Mouse (Mus musculus): ENCODE results near the gene Fyn.

Fyn gene

DNA sequence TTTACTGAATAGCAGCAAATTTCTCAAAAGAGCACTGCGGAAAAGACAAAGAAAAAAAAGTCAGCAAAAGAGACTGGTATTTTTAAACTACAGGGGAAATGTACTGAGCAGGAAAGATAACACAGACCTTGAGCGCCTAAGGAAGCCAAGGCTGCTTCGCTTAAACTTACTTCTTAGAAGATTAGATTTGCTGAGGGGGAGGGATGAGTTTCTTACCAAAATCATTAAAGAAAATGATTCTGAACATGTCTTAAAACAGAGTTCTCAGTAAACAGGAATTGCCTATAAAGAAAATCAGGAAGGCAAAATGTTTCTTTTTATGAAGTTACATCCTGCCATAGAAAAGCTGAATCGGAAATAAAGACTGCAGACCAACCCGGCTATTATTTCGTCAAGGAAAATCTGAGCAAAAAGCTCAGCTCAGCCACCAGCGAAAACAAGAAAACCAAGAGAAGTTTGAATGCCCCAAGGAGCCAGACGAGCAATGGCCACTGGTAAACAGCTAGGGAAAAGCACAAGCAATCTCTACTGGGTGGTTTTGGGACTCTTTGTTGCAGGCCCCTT is at the start of gene Fyn:
Fyn (plus strand) TSS at position 284 of the 564 bp plus-strand sequence.
- in situ Hi-C loops (cut with MboI), result no loop called here

DNA sequence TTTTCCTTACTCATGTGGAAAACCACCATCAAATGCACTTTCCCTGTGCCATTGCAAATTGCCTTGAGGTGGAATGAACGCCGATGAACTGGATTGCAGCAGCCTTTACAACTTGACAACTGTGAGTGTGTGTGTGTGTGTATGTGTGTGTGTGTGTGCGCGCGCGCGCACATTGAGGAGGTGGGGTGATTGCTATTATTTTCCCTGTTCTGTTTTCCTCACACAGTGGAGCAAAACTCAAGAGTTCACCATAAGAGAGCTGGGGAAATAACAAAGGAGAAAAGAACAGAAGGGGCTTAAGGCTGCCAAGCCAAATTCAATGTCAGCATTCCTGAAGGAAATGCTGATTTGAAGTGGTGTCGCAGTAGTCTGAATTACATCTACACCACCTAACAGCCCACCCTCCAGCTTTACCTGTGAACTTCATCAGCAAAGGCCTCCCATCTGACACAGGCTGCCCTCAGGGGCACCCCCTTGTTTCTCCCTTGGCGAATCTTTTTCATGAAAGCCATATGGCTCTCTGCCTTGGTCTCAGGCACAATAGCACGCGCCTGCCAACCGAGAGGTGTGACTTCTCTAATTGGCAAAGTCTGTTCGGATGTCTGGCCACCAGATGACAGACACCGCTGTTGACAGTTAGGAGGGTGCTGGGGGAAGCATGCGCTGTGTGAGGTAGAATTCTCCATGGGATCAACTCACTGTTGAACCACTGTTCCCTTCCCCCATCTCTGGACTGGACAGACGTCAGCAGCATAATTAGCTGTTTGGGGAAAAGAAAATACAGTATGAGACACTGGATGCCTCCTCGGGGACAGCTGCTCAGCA is 47.6 kb upstream of the Fyn start:
- in situ Hi-C loops (cut with MboI), result no loop called here

DNA sequence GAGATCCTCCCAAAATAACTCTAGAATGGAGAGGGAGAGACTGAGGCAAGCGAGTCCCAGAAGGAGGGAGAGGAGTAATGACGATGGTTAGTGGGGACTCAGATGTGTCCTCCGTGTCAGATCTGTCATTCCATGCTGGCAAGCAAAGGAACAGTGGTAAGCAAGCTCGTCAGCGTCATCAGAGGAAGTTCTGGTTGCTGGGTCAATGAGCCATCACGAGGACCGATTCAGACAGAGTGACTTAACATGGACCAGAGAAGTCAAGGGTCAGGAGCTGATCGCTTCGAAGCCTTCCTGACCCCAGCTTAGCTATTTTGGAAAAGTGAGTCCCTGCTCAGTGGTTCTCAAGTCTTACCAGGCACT is 47.1 kb upstream of the Fyn start:
- in situ Hi-C loops (cut with MboI), result no loop called here

DNA sequence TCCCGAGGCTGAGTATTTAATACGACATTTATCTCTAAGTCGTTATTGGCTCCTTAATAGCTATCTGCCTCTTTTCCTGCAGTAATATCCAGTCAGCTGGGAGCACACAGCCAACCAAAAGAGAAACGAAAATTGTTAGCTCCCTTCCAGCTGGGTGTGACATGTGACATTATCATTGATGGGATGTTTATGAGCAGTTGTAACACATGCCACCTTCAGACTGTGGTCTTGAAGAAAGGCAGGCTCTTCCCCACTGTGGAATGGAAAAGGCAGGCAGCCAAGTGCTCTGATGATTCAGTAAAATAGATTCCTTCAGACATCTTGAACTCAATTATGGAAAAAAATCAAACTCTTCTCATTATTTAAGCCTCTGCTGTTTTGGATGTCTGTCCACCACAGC is 46.5 kb upstream of the Fyn start:
- in situ Hi-C loops (cut with MboI), result no loop called here

DNA sequence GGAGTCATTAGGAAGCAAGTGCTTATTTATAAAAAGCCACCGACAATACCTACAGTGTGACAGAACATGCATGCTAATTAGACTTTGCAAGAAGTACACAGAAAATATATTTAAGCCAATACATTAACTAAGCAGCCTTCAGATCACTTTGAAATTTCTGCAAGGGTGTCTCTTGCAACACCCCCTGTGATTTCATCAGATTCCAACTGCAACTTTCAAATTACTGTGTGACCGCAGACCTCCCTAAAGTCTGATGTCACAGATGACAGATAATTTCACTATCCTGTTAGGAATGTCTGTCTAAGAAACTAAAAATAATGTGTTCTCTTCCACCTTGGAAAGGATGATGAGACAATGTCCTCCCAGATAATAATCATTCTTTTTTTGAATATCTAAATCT is 44.4 kb upstream of the Fyn start:
- in situ Hi-C loops (cut with MboI), result no loop called here

DNA sequence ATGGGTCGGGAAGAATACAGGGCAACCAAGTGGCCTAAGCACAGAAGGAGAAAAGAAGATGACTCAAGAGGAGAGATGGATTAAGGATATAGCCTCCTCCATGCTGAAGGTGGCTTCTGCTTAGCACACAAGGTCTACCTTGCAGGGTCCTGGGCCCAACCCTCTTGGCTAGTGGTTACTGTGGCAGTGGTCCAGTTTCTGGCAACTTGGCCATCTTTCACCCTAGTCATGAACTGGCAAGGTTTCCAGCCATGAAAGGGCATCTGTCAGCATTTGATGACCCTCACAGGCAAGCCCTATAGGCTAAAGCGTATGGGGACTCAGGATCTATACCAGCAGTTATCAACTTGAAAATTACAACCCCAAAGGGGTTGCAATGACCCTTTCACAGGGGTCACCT is 40.0 kb upstream of the Fyn start:
- in situ Hi-C loops (cut with MboI), result no loop called here

DNA sequence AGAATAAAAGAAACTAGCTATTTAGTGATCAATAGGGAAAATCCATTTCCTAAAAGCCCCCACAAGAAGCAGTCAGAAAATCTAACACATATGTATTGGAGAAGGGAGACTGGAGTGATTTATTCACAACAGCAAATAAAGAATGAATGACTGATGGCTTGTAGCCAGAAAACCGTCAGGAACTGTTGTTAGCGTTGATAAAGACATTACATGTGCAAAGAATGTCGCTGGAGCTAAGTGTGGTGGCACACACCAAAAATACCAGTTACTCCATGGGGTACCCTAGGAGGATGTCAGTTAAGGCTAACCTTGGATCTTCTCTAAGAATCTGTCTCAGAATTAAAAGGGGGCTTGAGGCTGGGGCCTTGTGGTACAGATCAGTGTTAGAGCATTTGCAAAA is 34.3 kb upstream of the Fyn start:
- in situ Hi-C loops (cut with MboI), result no loop called here

DNA sequence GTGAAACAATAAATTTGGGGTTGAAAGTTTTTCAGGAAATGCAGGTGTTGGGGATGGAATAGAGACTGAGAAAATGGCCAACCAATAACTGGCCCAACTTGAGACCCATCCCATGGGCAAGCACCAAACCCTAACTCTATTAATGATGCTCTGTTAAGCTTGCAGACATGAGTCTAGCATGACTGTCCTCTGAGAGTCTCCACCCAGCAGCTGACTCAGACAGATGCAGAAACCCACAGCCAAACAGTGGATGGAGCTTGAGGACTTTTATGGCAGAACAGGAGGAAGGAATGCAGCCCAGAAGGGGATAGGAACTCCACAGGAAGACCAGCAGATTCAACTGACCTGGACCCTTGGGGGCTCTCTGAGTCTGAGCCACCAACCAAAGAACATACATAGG is 32.8 kb upstream of the Fyn start:
- in situ Hi-C loops (cut with MboI), result no loop called here

DNA sequence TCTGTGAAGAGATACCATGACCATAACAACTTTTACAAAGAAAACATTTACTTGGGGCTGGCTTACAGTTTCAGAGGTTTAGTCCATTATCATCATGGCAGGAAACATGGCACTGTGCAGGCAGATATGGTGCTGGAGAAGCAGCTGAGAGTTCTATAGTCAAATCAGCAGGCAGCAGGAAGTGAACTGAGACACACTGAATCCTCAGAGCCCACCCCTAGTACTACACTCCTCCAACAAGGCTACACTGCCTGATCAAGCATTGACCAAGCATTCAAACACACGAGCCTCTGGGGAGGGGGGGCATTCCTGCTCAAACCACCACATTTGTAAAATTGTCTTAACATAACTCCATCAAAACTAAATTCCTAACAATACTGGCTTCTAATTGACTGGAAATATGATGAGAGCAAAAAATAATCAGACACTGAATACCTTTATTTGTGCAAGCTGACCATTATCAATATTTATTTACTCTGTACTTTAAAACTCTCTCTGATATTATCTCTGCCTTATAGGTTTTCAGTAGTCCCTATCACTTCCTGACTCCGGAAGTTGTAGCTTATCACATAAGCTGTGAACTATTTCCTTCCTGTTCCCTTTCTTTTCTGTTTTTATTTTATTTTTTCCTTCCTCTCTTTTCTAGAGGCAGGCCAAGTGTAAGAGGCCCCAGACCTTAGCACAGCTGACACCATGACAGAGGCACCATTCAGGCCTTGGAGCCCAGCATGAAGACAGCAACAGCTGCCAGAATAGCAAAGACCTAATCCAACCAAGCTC is 29.3 kb upstream of the Fyn start:
- in situ Hi-C loops (cut with MboI), result no loop called here

DNA sequence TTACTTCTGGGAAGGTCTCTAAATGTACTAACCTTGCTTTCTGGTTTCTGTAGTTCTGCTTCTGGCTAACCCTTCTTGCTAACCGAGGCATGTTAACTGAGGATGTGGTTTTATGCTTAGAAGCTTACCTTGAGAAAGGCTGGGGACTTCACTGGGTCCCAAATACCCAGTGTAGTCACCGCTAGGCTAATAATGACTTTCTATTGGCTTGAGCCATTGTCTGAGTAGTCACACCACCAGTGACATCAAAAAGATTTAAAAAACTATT is 28.8 kb upstream of the Fyn start:
- in situ Hi-C loops (cut with MboI), result no loop called here

DNA sequence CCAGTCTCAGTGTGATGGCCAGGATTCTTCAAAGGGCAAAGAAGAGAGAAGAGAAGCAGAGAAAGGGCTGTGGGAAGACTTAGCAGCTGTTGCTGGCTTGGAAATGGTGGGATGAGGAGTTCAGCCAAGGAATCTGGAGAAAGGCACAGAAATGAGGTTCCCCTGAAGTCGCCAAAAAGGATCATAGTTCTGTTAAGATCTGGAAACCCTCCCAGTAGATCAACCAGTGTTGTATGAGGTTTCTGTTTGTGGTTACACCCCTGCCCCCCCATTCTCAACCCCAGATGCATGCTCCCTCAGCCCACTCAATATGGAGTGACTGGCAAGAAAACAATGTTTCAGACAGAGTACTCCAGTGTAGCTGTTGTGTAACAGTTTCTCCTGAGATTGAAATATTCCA is 25.1 kb upstream of the Fyn start:
- in situ Hi-C loops (cut with MboI), result no loop called here

DNA sequence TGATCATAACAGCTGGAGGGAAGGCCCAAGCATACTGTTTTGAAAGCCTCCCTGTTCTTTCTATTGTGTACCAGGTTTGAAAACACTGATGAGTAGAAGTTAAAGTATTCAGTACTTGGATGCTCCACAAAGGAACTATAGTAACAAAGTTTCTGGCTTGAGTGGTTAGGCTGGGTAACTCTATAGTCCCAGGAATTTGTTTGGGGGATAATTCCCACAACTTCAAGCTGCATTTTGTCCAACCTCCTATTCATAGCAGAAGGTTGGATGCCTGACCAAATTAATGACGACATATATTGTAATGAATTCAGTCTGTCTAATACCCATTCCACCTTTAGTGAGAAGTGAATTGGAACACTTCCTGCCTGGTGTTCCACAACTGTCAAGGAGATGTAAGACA is 22.7 kb upstream of the Fyn start:
- in situ Hi-C loops (cut with MboI), result no loop called here

DNA sequence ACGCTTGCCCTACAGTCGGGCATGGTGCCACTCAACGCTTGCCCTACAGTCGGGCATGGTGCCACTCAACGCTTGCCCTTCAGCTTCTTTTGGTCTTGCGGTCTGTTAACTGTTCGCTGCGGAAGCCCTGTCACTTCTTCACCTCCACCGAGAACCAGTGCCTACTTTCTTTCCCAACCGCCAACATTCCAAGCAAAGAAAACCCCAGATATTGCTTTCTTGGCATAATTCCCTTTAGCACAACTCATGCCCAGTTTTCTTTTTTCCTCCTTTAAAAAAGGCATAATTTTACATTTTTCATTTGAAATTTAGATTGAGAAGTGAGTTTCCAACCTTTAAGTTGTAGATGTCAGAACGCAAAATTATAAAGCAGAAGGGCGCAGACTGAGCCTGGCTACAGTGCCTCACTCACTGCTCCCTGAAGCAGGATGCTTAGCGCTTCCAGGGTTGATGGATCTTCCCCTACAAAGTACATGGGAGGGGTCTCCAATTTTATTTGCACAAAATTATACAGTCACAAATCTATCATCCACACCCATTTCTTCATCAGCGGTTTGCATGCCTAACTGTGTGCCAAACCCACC is 18.8 kb upstream of the Fyn start:
- in situ Hi-C loops (cut with MboI), result no loop called here

DNA sequence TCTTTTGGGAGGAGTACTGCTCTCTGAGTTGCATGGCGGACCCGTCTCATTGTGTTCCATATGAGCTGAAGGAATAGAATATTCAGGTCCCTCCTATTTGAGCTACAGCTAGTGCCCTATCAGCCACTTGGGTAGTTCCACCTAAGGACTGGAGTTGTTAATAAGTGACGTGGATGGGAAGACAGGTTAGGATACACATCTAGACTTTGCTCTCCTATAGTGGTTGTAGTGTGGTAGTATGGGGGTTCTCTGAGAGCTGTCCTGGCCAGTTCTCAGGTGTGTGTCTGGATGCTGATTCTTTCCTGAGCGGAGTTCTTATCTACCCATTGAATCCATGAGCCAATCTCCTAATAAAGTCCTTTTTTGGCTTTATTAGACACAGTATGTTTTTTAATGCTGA is 4.5 kb upstream of the Fyn start:
- in situ Hi-C loops (cut with MboI), result no loop called here

DNA sequence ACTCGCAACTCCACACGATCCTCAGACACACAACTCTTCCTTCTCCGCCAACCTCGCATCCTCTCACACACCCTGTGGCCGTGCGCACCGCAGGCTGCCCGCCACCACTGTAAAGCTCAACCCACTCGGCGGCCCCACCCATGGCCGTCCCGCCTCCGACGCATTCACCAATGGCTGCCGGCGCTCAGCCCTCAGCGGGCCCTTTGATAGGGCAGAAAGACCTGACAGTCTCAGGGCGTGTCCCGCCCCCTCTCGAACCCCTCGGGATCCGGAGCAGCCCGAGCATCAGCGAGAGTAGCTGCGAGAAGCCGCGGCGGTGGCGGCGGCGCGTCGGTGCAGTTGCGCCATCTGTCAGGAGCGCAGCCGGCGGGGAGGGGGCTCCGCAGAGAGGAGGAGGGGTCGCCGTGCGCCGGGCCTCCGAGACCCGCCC is 862 bp downstream of the Fyn start:
- in situ Hi-C loops (cut with MboI), result no loop called here

DNA sequence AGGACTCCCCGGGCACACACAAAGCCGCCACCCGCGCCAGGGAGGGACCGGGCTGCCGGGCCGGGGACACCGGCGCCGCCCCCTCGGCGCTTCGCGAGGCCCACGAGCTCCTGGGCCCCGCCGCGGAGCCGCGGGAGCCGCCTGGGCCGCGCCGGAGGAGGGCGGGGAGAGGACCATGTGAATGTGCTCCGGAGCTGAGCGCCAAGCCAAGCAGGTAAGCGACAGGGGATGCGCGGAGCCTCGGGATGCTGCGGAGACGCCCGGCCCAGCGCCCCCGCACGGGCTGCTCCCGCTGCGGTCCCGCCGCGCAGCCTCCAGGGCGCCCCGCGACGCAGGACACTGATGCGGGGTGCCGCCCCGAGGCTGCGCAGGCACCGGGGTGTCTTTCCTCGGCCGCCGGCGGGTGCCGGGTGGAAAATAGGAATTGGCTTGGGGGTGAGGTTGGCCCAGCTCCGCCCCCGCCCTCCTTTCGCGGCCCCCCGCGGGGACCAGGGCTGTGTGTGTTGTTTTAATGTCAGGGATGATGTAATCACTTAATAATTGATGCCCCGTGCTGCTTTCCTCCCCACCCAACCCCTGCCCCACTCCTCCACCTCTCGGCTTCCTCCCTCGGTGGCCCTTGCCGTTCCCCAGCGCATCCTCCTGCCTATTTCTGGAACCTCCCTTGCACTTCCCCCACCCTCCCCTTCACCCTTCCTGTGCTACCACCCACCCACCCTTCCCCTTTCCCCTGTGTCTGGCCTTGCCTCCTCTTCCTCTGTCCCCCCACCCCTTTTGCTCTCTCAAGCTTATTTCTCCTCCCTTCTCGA is 1.5 kb downstream of the Fyn start:
- in situ Hi-C loops (cut with MboI), result no loop called here

DNA sequence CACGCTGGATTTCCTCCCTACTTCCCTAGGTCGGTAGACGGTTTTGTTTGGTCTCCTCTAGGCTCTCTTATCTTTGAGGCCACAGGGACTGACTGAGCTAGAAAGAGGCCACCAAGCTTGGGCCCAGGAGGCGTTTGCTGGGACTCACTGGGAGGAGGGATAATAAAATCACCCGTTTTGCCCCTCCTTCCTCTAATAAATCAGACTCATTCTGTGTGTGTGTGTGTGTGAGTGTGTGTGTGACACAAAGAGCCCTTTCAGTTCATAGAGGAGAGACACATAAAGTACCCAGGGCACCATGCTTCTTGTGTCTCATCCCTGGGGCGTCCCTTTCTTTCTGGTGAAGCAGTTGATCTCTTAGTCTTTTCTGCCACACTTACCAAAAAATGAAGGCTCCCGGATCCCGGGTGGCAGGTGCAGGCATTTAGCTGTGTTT is 2.1 kb downstream of the Fyn start:
- in situ Hi-C loops (cut with MboI), result no loop called here

DNA sequence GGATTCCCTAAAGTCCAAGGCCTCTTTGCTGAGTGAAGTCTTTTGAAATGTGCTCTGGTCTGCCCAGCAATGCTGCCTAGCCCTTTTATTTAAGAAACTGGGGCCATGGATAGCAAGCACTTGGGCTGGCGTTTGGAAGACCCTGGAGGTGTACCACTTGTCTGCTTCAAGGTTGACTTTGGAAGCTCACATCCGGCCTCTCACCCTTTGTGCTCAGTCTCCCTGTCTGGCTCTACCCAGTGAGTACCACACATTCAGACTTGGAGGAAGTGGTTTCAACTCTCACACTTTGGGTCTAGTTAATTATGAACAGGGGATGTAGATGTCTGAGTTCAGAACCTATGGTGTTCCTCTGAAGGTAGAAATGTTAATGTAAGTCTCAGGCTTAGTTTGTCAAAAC is 2.8 kb downstream of the Fyn start:
- in situ Hi-C loops (cut with MboI), result no loop called here

DNA sequence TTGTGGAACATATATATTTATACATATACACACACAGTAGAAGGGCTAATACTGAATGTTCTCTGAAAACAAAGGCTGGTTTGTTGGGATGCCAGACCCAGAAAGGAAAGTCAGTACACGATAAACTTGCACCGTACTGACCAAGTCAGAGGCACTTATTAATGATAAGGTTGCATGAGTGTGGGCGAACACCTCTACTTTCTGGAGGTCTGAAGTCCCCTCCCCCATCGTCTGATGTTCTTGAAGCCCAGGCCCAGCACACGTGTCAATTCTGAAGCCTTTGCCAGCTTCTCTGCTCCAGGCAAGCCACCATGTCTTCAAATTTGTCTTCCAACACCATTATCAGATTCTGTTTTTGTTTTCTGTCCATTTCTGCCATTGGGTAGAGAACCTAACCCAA is 3.3 kb downstream of the Fyn start:
- in situ Hi-C loops (cut with MboI), result no loop called here

DNA sequence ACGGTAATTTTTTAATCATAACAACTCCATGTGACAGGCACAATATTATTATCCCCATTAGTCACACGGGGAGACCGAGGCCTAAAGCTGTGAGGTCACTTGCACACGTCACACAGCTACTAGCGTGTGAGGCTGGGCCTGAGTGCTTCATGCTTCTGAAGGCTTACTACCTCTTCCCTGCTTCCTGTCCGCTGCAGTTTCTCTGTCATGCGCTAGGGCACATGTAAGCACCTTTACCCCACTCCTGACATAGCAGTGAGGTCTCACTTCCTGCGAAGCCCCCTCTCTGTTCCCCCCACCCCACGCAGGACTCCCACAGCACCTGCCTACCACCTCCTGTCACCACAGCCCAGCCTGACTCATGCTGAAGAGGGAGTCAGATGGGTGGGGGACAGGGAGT is 8.0 kb downstream of the Fyn start:
- in situ Hi-C loops (cut with MboI), result no loop called here

DNA sequence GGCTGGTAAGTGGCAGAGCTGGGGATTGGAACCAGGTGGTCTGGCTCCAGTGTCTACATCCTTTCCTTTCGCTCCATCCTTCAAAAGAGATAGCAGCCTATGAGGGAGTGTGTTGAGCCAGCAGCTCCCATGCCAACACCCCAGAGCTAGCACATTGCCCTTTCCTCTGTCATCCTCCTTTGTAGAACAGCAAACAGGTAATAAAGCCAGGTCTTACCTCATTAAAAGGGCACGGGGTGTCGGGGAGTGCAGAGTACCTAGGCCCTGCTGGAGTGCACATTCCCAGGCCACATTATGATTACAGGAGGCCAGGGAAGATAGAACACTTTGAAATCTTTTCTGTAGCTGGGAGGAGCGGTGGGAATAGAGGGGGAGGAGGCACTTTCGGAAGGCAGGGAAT is 8.6 kb downstream of the Fyn start:
- in situ Hi-C loops (cut with MboI), result no loop called here

DNA sequence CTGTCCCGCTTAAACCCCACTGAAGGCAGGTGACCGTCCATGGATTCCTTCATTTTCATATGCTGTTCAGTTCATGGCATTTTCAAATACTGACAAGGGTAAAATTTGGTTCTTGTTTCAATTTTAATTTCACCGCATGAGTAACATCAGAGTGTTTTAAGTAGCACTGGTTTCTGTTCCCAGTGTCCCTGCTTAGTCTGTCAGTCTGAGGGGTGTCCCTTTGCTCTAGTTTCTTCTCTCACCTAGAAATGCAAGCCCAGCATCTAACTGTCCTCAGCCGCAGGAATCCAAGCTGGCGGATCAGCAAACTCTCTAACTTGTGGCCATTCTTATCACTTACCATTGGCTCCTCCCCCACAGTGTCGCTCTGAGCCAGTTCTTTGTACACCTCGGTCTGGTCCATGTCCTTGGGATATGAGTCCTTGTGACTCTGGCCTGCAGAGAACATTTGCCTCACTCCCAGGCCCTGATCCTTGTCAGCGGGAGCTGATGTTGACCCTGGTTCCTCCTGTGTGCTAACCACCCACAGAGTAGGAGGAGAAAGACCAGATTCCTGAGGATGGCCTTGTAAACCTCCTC is 9.5 kb downstream of the Fyn start:
- in situ Hi-C loops (cut with MboI), result no loop called here
